Mouse (Mus musculus): ENCODE results near the gene Vmn1r64. TPM values are rescaled to one million over a fixed set of nuclear protein-coding genes. Genes with fewer than 3 reads are reported as not detected.
"Not testable (repeated sequence)": the region's sequence is repeated elsewhere in the genome, so short reads cannot be mapped to it uniquely, and the experiment has no call there.

Vmn1r64 gene
- polyA plus RNA-seq (2015; fragmentation: Nextera tagmentation; extraction: Ambion mirVana): not detected in 2 replicates

GRCm38 (mm10) chr7:5884442-5884841 lies at the start of gene Vmn1r64:
Gene Vmn1r64, minus strand, starts transcription at chr7:5884542.
- H3K9me3 ChIP-seq: peaks cover 32% of the 10 kb centered on the region
- no peak within 1 kb of the TSS for H3K9ac ChIP-seq
- H3K4me2 ChIP-seq: no peak within 1 kb of the TSS
- no peak within 1 kb of the TSS for H3K27ac ChIP-seq
- ATAC-seq (ENCODE audit: insufficient number of reproducible peaks, insufficient read depth, low FRiP score, low TSS enrichment, low read depth): no peak
- no peak within 1 kb of the TSS for H3K4me3 ChIP-seq
- no peaks in the 10 kb centered on the region for H3K4me1 ChIP-seq
- H3K27me3 ChIP-seq: no peaks in the 10 kb centered on the region
- no peaks in the 10 kb centered on the region for H3K36me3 ChIP-seq

- Histone ChIP-seq H3K4me1 (no peaks in the 10 kb centered on the region), H3K27me3 (no peaks in the 10 kb centered on the region), H3K4me2 (no peak overlapping the region), H3K4me3 (no peak overlapping the region), H3K36me3 (no peaks in the 10 kb centered on the region), H3K9ac (no peak overlapping the region), H3K9me3 (peaks cover 26% of the 10 kb centered on the region), H3K27ac (no peak overlapping the region)
- ATAC-seq (ENCODE audit: insufficient number of reproducible peaks, insufficient read depth, low FRiP score, low TSS enrichment, low read depth): no peak
- WGBS: 83% methylated on average over 4 of the region's 4 CpGs
Observed at GRCm38 (mm10) chr7:5899238-5899637, 14.9 kb upstream of the Vmn1r64 start.

- H3K9me3 ChIP-seq: peaks cover 20% of the 10 kb centered on the region
- 76% methylated on average over 2 of the region's 2 CpGs for WGBS
- not testable (repeated sequence) for H3K4me3 ChIP-seq; H3K9ac ChIP-seq; H3K27me3 ChIP-seq; H3K36me3 ChIP-seq; H3K27ac ChIP-seq; H3K4me1 ChIP-seq; H3K4me2 ChIP-seq; ATAC-seq (ENCODE audit: insufficient number of reproducible peaks, insufficient read depth, low FRiP score, low TSS enrichment, low read depth)
Observed at GRCm38 (mm10) chr7:5897245-5897644, 12.9 kb upstream of the Vmn1r64 start.

Other genes with a start within 250 kb of the Vmn1r64 start
- not detected in 2 replicates for gene Vmn1r62, start 210.9 kb downstream of the Vmn1r64 start, polyA plus RNA-seq (2015; fragmentation: Nextera tagmentation; extraction: Ambion mirVana)
- gene Vmn1r63, start 79.1 kb downstream of the Vmn1r64 start, polyA plus RNA-seq (2015; fragmentation: Nextera tagmentation; extraction: Ambion mirVana): not detected in 2 replicates
- gene Vmn1r65, start 126.5 kb upstream of the Vmn1r64 start, polyA plus RNA-seq (2015; fragmentation: Nextera tagmentation; extraction: Ambion mirVana): not detected in 2 replicates
- not detected in 2 replicates for gene Nlrp4c, start 160.6 kb upstream of the Vmn1r64 start, polyA plus RNA-seq (2015; fragmentation: Nextera tagmentation; extraction: Ambion mirVana)